Mouse (Mus musculus) olfactory bulb, adult 2 months (tissue): ENCODE data around the gene Nfatc2. TPM values are rescaled to one million over a fixed set of nuclear protein-coding genes. Genes with fewer than 3 reads are reported as not detected.

Experiments
- H3K27ac ChIP-seq: fragments of 200-500 bp; 2 replicates; pipeline ENCODE4 v1.5.1; 2012; ENCODE audit warnings: low read depth, low read length; ENCODE audit not compliant: insufficient read depth
- H3K4me1 ChIP-seq: fragments of 200-500 bp; 2 replicates; pipeline ENCODE4 v1.6.1; 2012; ENCODE audit warnings: low read length; ENCODE audit not compliant: control insufficient read depth, insufficient read depth
- H3K4me3 ChIP-seq: fragments of 200-500 bp; 2 replicates; pipeline ENCODE4 v1.5.1; 2012; ENCODE audit warnings: mild to moderate bottlenecking, low read depth, low read length, moderate library complexity; ENCODE audit not compliant: insufficient read depth
- CTCF ChIP-seq: fragments of 200-500 bp; IDR thresholded peaks from 2 replicates; pipeline ENCODE4 v1.5.1; 2012; ENCODE audit warnings: low read depth, mild to moderate bottlenecking, low read length, moderate library complexity; ENCODE audit not compliant: insufficient read depth
- POLR2A ChIP-seq: fragments of 200-500 bp; IDR thresholded peaks from 2 replicates; pipeline ENCODE4 v1.6.1; 2012; ENCODE audit warnings: mild to moderate bottlenecking, low read depth, low read length, moderate library complexity; ENCODE audit not compliant: insufficient read depth
- WGBS: fragments of 180-500 bp; shearing (Covaris S2); methylation state at CpG from one replicate; pipeline ENCODE4 v1.1.7; 2018; 5-methylcytosine and 5-hydroxymethylcytosine counted together
- polyA plus RNA-seq: library from polyadenylated mRNA; stranded (reverse); fragments of >200 nt; gene quantifications from 2 replicates; pipeline ENCODE4 v1.2.4, GENCODE M21; 2012; ENCODE audit warnings: low replicate concordance; ENCODE audit not compliant: missing spikeins, insufficient read depth, insufficient read length

Nfatc2 gene
- polyA plus RNA-seq, 1 experiment, result not detected

DNA sequence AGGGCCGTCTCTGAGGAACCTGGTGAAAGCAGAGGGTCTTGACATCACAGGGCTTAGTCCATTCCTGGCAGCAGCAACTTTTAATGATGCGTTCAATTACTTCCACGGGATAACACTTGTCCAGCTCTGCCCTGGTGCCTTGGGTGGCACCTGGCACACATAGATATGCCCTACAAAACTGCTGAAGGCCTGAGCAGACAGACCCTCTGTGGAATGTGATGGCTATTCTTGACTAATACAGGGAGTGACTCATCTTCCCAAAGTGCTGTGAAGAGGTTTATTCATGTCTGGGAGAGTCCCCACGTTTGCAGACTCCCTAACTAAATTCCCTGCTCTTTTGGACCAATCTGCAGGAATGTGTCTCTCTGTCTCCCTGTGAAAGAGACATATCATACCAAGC lies 53.4 kb downstream of the Nfatc2 start:
- WGBS, result 62% methylated on average over 4 of the region's 4 CpGs
- H3K27ac ChIP-seq, result no peak overlapping the region
- TF ChIP-seq POLR2A (no peak), CTCF (no peak)
- no peak overlapping the region for H3K4me3 ChIP-seq
- H3K4me1 ChIP-seq, result peaks cover 51% of the 10 kb centered on the region

DNA sequence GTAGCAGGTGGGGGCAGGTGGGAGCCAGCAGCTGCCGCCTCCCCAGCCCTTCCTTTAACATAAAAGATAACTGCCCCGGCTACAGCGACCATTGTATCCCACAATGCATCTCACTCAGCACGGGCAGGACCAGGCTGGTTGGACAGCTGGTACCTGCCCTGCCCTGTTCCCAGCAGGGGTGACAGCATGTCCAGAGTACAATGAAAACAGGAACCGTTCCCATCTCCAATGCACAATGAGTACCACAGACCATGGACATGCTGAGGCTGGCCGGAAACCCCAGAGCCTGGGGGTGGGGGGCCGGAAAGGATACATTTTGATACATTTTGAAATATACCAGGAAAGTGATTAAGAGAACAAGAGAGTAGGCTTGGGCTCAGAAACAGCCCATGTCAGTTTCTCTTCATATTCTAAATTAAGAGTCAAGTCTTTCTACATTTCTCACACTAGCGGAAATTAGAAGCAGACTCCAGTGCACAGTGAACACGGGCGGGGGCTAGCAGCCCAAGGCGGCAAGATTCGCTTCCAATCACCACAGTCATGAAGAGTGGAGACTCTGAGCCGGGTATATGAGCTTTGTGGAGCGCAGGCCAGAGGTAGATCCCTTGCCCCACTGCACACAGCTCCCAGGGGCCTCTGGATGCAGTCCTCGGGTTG lies 55.4 kb downstream of the Nfatc2 start:
- H3K27ac ChIP-seq, result no peak overlapping the region
- peaks cover 47% of the 10 kb centered on the region for H3K4me1 ChIP-seq
- 79% methylated on average over 15 of the region's 15 CpGs for WGBS
- TF ChIP-seq POLR2A (no peak), CTCF (no peak)
- H3K4me3 ChIP-seq, result no peak overlapping the region

DNA sequence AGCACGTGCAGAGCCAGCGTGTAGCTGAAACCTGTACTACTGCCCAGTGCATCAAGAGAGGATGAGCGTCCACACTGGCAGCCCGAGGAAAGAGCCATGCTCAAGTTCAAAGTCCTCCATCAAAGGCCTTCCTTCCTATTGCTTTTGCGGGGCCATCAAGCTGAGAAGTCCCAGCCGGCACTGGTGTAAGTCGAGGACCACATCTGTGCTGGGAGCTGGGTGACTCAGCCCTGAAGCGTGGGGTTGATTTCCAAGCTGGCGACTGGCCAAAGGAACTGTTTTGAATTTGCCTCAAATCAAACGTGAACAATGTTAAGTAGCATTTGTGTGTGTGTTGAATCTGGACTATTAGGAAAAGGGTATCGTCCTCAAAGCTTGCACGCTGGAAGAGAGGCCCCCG lies 57.4 kb downstream of the Nfatc2 start:
- Histone ChIP-seq H3K4me1 (peaks cover 40% of the 10 kb centered on the region), H3K4me3 (no peak overlapping the region), H3K27ac (no peak overlapping the region)
- TF ChIP-seq CTCF (no peak), POLR2A (no peak)
- WGBS, result 27% methylated on average over 13 of the region's 13 CpGs

DNA sequence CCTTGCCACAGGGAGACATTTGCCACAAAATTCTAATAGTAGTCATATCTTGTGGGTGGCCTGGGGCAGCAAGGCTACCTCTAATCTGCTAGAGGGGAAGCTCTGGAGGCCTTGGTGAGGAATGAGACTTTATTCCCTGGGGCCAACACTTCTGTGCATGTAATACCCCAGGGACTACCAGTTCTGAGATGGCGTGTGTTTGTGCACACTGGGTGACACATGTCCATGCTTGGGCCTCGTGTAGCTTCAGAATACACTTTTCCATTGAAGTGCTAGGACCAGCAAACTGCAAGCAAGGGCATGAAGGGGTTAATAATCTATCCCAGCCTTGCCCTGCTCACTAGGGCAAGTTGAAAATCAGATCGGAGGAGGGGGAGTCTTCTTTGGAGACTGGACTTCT lies 58.4 kb downstream of the Nfatc2 start:
- H3K4me3 ChIP-seq, result no peak overlapping the region
- H3K4me1 ChIP-seq, result peaks cover 32% of the 10 kb centered on the region
- TF ChIP-seq CTCF (no peak), POLR2A (no peak)
- no peak overlapping the region for H3K27ac ChIP-seq
- WGBS, result 70% methylated on average over 3 of the region's 3 CpGs

DNA sequence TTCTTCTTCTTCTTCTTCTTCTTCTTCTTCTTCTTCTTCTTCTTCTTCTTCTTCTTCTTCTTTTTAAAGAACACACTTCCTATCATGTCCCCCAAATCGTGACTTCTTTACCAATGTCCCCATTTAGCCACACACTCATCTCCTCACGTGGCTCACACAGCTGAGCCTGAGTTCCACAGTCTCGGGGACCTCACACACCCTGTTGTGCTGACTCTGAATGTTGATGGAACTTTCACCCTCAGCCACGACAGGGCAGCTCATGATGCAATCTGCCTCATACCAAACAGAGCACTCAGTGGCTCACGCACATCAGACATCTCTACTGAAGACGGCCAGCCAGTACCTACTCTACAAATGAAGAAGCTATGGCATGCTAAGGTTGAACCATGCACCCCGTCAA lies 60.2 kb downstream of the Nfatc2 start:
- Histone ChIP-seq H3K4me1 (peaks cover 26% of the 10 kb centered on the region), H3K4me3 (no peak overlapping the region), H3K27ac (no peak overlapping the region)
- TF ChIP-seq CTCF (no peak), POLR2A (no peak)
- WGBS, result 87% methylated on average over 7 of the region's 7 CpGs

DNA sequence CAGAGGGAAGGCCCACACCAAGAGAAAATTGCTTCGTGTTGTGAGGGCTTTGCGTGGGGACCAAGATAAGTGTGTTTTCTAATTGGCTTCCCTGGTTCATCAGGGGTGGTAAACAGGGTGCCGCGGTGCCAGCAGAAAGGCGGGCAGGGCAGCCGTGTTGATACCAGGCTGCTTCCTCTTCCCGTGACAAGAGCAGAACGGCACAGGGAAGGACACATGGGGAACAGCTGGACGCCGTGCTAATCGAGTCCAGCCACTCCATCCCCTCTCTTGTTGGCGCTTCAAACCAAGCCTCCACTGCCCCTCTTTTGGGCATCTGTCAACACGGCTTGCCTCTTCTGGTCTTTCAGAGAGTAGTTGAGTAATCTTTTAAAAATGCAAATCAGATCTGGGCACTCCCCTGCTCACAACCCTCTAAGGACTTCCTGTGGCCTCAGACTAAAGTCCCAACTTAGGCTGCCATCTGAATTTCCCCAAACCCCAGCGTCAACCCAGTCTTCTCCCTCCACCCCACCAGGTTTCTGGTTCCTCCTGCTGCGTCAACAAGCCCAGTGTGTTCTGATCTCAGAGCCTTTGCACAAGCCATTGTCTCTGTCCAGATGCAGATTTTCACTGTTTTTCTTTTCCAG lies 61.7 kb downstream of the Nfatc2 start:
- TF ChIP-seq POLR2A (no peak), CTCF (no peak)
- H3K27ac ChIP-seq, result no peak overlapping the region
- peaks cover 18% of the 10 kb centered on the region for H3K4me1 ChIP-seq
- 71% methylated on average over 15 of the region's 15 CpGs for WGBS
- no peak overlapping the region for H3K4me3 ChIP-seq

DNA sequence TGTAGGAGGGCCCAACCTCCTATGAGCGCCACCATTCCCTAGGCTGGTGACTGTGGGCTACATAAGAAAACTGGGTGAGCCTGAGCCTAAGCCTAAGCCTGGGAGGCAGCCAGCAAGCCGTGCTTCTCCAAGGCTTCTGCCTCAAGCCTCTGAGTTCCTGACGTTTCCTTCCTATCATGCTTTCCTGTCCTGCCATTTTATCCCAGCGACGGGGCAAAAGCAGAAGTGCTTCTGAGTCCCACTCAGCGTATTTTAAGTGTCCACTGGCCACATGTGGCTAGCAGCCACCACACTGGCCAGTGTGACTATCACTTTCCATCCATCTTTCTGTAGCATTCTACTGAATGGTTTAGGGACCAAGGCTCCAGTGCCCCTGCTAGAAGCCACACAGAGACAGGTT lies 62.4 kb downstream of the Nfatc2 start:
- no peak overlapping the region for H3K27ac ChIP-seq
- 95% methylated on average over 6 of the region's 6 CpGs for WGBS
- TF ChIP-seq POLR2A, result no peak
- no peak for TF ChIP-seq CTCF

DNA sequence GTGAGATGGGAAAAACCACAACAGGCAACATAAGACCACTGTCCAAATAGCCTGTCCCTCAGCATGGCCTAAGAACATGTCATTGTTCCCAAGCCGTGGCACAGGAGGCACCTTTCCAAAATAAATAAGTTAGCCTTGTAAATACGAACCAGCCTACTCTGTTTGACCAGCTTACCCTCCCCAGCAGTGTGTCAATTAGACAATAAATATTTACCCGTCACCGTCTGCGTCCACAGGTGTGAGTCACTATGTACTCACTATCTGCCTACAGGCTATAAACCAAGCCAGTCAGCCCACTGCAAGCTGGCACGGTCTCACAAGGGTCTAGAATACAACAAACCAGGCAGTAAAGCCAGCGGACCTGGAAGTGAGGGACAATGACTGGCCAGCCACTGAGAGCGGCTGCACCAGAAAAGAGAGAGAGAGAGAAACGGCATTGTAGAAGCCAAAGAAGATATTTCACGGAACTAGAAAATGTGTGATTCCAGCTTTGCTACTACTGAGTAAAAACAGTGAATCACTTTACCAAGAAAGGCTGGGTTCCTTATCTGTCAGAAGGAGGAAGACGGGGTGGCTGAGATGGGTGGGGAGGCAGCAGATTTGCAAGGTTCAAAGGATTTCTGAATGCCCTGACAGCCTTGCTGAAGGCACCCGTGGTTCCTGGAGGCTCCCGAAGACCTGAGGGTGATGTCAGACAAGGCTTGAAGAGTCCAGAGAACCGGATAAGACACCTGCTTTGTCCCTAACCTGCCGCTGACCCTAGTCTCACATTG lies 69.2 kb downstream of the Nfatc2 start:
- peaks cover 20% of the 10 kb centered on the region for H3K4me1 ChIP-seq
- no peak overlapping the region for H3K4me3 ChIP-seq
- WGBS, result 60% methylated on average over 15 of the region's 15 CpGs
- no peak overlapping the region for H3K27ac ChIP-seq
- no peak for TF ChIP-seq POLR2A
- TF ChIP-seq CTCF, result no peak

More for the DNA sequence above, 62.4 kb downstream of the Nfatc2 start:
- peaks cover 11% of the 10 kb centered on the region for H3K4me1 ChIP-seq
- no peak overlapping the region for H3K4me3 ChIP-seq

DNA sequence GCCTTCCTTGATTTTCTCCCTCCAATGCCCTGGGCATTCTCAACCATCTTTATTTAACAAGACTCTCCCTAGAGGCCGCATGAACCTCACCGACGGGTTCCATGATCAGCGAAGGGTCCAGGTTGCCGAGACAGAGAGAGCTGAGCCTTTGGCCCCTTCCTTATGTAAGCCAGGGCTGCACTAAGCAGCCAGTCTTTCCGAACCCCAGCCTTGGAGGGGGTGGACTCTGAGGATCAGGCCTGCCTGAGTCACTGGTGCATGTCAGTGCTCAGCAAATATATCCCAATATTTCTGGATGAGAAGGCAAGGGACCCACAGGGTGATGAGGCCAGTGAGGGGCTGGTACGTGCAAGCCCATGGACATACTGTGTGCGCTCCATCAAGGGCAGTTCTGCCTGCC lies 72.9 kb downstream of the Nfatc2 start:
- TF ChIP-seq CTCF (no peak), POLR2A (no peak)
- H3K4me1 ChIP-seq, result peaks cover 34% of the 10 kb centered on the region
- 85% methylated on average over 8 of the region's 8 CpGs for WGBS
- no peak overlapping the region for H3K27ac ChIP-seq
- no peak overlapping the region for H3K4me3 ChIP-seq
